Mouse (Mus musculus) cortical plate, adult 2 months (tissue): ENCODE data around the gene Pard3b. TPM values are rescaled to one million over a fixed set of nuclear protein-coding genes. Genes with fewer than 3 reads are reported as not detected.

Source experiments
- H3K27ac ChIP-seq: fragments of 200-500 bp; 2 replicates; pipeline ENCODE4 v1.5.1; 2012; ENCODE audit warnings: low read length, control low read depth, inconsistent platforms; ENCODE audit not compliant: insufficient read depth
- H3K4me1 ChIP-seq: fragments of 200-500 bp; 2 replicates; pipeline ENCODE4 v1.6.1; 2011; ENCODE audit warnings: low read length; ENCODE audit not compliant: control insufficient read depth, insufficient read depth
- H3K4me3 ChIP-seq: fragments of 200-500 bp; 2 replicates; pipeline ENCODE4 v1.5.1; 2011; ENCODE audit warnings: mild to moderate bottlenecking, low read length, control low read depth; ENCODE audit not compliant: insufficient read depth
- CTCF ChIP-seq: fragments of 200-500 bp; IDR thresholded peaks from 2 replicates; pipeline ENCODE4 v1.5.1; 2011; ENCODE audit warnings: mild to moderate bottlenecking, control low read depth, low read length; ENCODE audit not compliant: insufficient read depth; ENCODE audit errors: extremely low read depth
- POLR2A ChIP-seq: fragments of 200-500 bp; IDR thresholded peaks from 2 replicates; pipeline ENCODE4 v1.6.1; 2011; ENCODE audit warnings: mild to moderate bottlenecking, low read length, control low read depth; ENCODE audit not compliant: insufficient read depth; ENCODE audit errors: extremely low read depth
- polyA plus RNA-seq: library from polyadenylated mRNA; depleted of rRNA; stranded (reverse); fragments of >200 nt; gene quantifications from 2 replicates; pipeline ENCODE4 v1.2.3, GENCODE M21; 2012

The Pard3b gene
- polyA plus RNA-seq, 1 experiment: 1.3 TPM

- no peaks in the 10 kb centered on the region for H3K4me1 ChIP-seq
- H3K27ac ChIP-seq: no peak overlapping the region
- no peak overlapping the region for H3K4me3 ChIP-seq
- TF ChIP-seq CTCF (no peak), POLR2A (no peak)
Measured at GRCm38 (mm10) chr1:62425369-62425768, 786.7 kb downstream of the Pard3b start.

- TF ChIP-seq POLR2A (no peak), CTCF (no peak)
- Histone ChIP-seq H3K27ac (no peak overlapping the region), H3K4me3 (no peak overlapping the region), H3K4me1 (no peaks in the 10 kb centered on the region)
Measured at GRCm38 (mm10) chr1:62428736-62429135, 790.1 kb downstream of the Pard3b start.

GRCm38 (mm10) chr1:62429333-62430182, 790.9 kb downstream of the Pard3b start:
- no peaks in the 10 kb centered on the region for H3K4me1 ChIP-seq
- no peak overlapping the region for H3K4me3 ChIP-seq
- no peak for TF ChIP-seq POLR2A
- TF ChIP-seq CTCF: no peak
- H3K27ac ChIP-seq: no peak overlapping the region

- no peaks in the 10 kb centered on the region for H3K4me1 ChIP-seq
- no peak overlapping the region for H3K27ac ChIP-seq
- H3K4me3 ChIP-seq: no peak overlapping the region
- no peak for TF ChIP-seq POLR2A
- TF ChIP-seq CTCF: no peak
Measured at GRCm38 (mm10) chr1:62431054-62431453, 792.4 kb downstream of the Pard3b start.

GRCm38 (mm10) chr1:62433891-62434290, 795.3 kb downstream of the Pard3b start:
- Histone ChIP-seq H3K27ac (no peak overlapping the region), H3K4me1 (no peaks in the 10 kb centered on the region), H3K4me3 (no peak overlapping the region)
- TF ChIP-seq CTCF (no peak), POLR2A (no peak)

- Histone ChIP-seq H3K4me3 (no peak overlapping the region), H3K4me1 (no peaks in the 10 kb centered on the region), H3K27ac (no peak overlapping the region)
- TF ChIP-seq POLR2A (no peak), CTCF (no peak)
Measured at GRCm38 (mm10) chr1:62435844-62436243, 797.2 kb downstream of the Pard3b start.

GRCm38 (mm10) chr1:62436304-62436703, 797.7 kb downstream of the Pard3b start:
- Histone ChIP-seq H3K27ac (no peak overlapping the region), H3K4me1 (no peaks in the 10 kb centered on the region), H3K4me3 (no peak overlapping the region)
- TF ChIP-seq POLR2A (no peak), CTCF (no peak)

GRCm38 (mm10) chr1:62437493-62437892, 798.9 kb downstream of the Pard3b start:
- H3K4me1 ChIP-seq: no peaks in the 10 kb centered on the region
- TF ChIP-seq POLR2A: no peak
- TF ChIP-seq CTCF: no peak
- no peak overlapping the region for H3K4me3 ChIP-seq
- H3K27ac ChIP-seq: no peak overlapping the region

- Histone ChIP-seq H3K4me3 (no peak overlapping the region), H3K27ac (no peak overlapping the region), H3K4me1 (no peaks in the 10 kb centered on the region)
- TF ChIP-seq CTCF (no peak), POLR2A (no peak)
Measured at GRCm38 (mm10) chr1:62444406-62444805, 805.8 kb downstream of the Pard3b start.

- no peak for TF ChIP-seq POLR2A
- no peak for TF ChIP-seq CTCF
- no peak overlapping the region for H3K4me3 ChIP-seq
- H3K4me1 ChIP-seq: no peaks in the 10 kb centered on the region
- no peak overlapping the region for H3K27ac ChIP-seq
Measured at GRCm38 (mm10) chr1:62446818-62447217, 808.2 kb downstream of the Pard3b start.

GRCm38 (mm10) chr1:62449193-62449875, 810.7 kb downstream of the Pard3b start:
- TF ChIP-seq CTCF (no peak), POLR2A (no peak)
- no peaks in the 10 kb centered on the region for H3K4me1 ChIP-seq
- H3K27ac ChIP-seq: no peak overlapping the region
- no peak overlapping the region for H3K4me3 ChIP-seq
